Mouse (Mus musculus) hindbrain, embryonic 12.5 days (tissue): ENCODE results near the gene Vps13c. TPM values are rescaled to one million over a fixed set of nuclear protein-coding genes. Genes with fewer than 3 reads are reported as not detected.
A peak's percentile ranks its signal among the peaks of the same experiment; 100 is the strongest.

Source experiments
- ATAC-seq: fragments of 200-750 bp; cut with Nextera tagmentation; 2 replicates; pipeline ENCODE4 v1.8.0; 2017; ENCODE audit warnings: moderate TSS enrichment; ENCODE audit not compliant: low FRiP score
- H3K27ac ChIP-seq: fragments of 300-500 bp; sonication (generic); 2 replicates; pipeline ENCODE4 v1.5.1; 2016; ENCODE audit warnings: mild to moderate bottlenecking
- H3K27me3 ChIP-seq: fragments of 300-500 bp; sonication (generic); 2 replicates; pipeline ENCODE4 v1.6.1; 2016; ENCODE audit warnings: mild to moderate bottlenecking
- H3K36me3 ChIP-seq: fragments of 300-500 bp; sonication (generic); 2 replicates; pipeline ENCODE4 v1.6.1; 2016; ENCODE audit warnings: mild to moderate bottlenecking
- H3K4me1 ChIP-seq: fragments of 300-500 bp; sonication (generic); 2 replicates; pipeline ENCODE4 v1.6.1; 2016
- H3K4me2 ChIP-seq: fragments of 300-500 bp; sonication (generic); replicated peaks from 2 replicates; pipeline ENCODE4 v1.6.1; 2016; ENCODE audit warnings: mild to moderate bottlenecking
- H3K4me3 ChIP-seq: fragments of 300-500 bp; sonication (generic); 2 replicates; pipeline ENCODE4 v1.5.1; 2016; ENCODE audit warnings: mild to moderate bottlenecking
- H3K9ac ChIP-seq: fragments of 300-500 bp; sonication (generic); 2 replicates; pipeline ENCODE4 v1.6.1; 2016; ENCODE audit warnings: mild to moderate bottlenecking, moderate library complexity
- H3K9me3 ChIP-seq: fragments of 300-500 bp; sonication (generic); replicated peaks from 2 replicates; pipeline ENCODE4 v1.6.1; 2016; ENCODE audit warnings: mild to moderate bottlenecking
- WGBS: fragments of 180-500 bp; shearing (Covaris S2); methylation state at CpG from one replicate; pipeline ENCODE4 v1.1.7; 2016; 5-methylcytosine and 5-hydroxymethylcytosine counted together
- polyA plus RNA-seq: library from polyadenylated mRNA; unstranded; fragments of >200 nt; fragmentation: Nextera tagmentation; extraction: Ambion mirVana; gene quantifications from 2 replicates; pipeline ENCODE4 v1.2.1, GENCODE M21; 2016

Gene Vps13c
- polyA plus RNA-seq, 1 experiment from 2014 or later, result 9.1 TPM

DNA sequence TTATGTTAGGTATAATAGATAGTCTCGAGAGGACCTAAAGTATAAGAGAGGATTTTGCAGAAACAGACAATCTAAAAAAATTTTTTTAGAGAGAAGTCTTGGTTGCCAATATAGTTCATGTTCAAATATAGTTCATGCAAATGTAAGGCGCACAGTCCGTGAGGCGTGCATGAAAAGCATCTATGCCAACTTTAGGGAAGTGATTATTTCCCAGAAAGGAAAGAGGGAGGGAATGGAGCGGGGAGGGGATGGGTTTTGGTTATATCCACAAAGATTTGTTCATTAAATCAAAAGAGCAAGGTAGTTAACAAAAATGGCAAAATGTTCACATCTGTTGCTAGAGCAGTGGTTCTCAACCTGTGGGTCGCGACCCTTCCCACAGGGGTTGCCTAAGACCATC is 166.4 kb downstream of the Vps13c start:
- Histone ChIP-seq H3K4me3 (no peak overlapping the region), H3K27me3 (no peaks in the 10 kb centered on the region), H3K4me1 (no peaks in the 10 kb centered on the region), H3K4me2 (no peak overlapping the region), H3K9me3 (no peaks in the 10 kb centered on the region), H3K27ac (no peak overlapping the region), H3K9ac (no peak overlapping the region), H3K36me3 (no peaks in the 10 kb centered on the region)
- no peak for ATAC-seq
- WGBS, result 94% methylated on average over 7 of the region's 7 CpGs

DNA sequence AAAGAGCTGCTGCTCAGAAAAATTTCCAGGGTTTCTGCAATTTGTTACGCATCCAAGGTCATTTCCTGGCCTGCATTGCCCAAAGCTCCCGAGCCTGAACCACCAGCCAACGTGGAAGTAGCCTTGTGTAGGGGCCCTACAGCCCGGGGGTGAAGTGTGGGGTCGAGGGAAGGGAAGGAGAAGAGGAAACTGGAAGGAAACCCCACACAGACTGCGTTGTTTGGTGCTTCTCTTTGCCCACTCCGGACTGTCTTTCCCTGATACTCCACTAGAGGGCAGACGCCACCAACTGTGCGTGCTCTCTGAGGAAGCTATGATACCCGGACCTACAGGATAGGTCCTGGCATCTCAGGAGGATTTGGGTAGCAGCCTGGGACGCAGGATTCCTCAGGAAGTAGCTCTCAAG is 174.8 kb downstream of the Vps13c start:
- no peaks in the 10 kb centered on the region for H3K9me3 ChIP-seq
- no peaks in the 10 kb centered on the region for H3K36me3 ChIP-seq
- no peaks in the 10 kb centered on the region for H3K4me1 ChIP-seq
- 0 out of 2 replicates have a peak, but pooled peaks cover 10% of the 10 kb centered on the region for H3K27me3 ChIP-seq
- H3K9ac ChIP-seq, result 0 out of 2 replicates have a peak overlapping the region, but pooled peaks have one; percentile 38
- H3K27ac ChIP-seq, result no peak overlapping the region
- H3K4me3 ChIP-seq, result no peak overlapping the region
- H3K4me2 ChIP-seq, result no peak overlapping the region; the same call in 1 of the 2 replicates
- WGBS, result 8% methylated on average over 11 of the region's 11 CpGs
- ATAC-seq, result no peak

DNA sequence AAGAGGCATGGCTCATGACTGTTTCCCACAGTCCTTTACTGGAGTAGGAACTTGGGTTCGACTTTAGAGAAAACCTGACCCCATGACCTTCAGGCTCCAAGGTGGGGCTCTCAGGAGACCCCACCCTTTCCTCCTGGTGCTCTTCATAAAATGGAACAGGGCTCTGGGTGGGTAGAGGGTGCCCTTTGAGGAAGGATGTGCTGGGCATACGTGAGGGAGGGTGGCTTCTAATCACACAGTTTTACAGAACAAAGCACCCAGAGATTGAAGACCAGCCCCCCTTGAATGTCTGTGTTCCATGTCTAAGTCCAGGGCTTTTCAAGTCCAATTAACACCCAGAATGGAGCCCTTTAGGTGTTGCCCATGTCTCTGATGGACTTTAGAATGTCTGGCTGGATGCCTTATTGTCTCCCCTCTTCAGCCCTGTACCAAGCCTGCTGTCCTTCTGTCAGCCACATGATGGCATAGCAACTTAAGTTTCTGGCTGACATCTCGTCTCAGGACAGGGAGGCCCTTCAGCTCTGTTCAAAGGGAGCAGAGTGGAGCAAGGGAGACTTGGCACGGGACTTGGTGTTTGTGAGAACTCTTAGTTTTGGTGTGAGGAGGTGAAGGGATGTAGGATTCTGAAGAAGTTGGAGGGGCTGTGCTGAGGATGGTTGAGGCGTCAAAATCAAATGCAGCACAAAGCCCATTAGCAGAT is 176.2 kb downstream of the Vps13c start:
- WGBS, result 53% methylated on average over 5 of the region's 5 CpGs
- H3K4me3 ChIP-seq, result no peak overlapping the region
- peak; percentile 69; the same call in 1 of the 2 replicates for ATAC-seq

DNA sequence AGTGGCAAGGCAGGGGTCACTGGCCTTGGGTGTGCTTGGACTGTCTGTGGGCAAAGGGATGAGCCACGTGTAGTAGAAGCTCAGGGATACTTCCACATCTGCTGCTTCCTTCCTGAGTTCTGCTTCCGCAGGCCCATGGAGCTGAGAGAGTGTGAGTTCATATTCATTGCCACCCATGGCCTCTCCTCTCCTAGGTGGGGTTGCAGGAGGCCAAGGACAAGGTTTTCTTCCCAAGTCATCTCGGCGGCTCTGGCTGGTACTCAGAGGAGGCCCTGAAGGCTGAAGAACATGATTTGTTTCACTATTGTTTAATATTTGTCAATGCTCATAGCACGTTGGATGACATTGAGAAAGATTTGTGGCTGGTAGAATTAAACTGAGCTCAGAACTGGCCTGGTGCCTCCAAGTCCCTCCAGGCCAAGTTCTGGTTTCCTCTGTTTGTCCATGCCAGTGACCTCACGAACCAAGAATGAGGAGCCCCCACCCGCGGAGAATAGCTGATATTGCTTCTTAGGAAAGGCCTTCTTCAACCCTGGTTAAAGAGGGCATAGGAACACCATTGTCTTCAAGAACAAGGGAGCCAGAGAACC is 180.7 kb downstream of the Vps13c start:
- Histone ChIP-seq H3K27me3 (0 out of 2 replicates have a peak, but pooled peaks cover 7% of the 10 kb centered on the region), H3K27ac (no peak overlapping the region), H3K9ac (no peak overlapping the region), H3K4me3 (no peak overlapping the region), H3K4me2 (no peak overlapping the region), H3K4me1 (no peaks in the 10 kb centered on the region), H3K36me3 (no peaks in the 10 kb centered on the region), H3K9me3 (no peaks in the 10 kb centered on the region)
- WGBS, result 87% methylated on average over 8 of the region's 8 CpGs
- ATAC-seq, result no peak

More for the DNA sequence above, 176.2 kb downstream of the Vps13c start:
- Histone ChIP-seq H3K4me2 (no peak overlapping the region), H3K9ac (no peak overlapping the region), H3K27ac (no peak overlapping the region), H3K36me3 (no peaks in the 10 kb centered on the region), H3K9me3 (no peaks in the 10 kb centered on the region), H3K27me3 (0 out of 2 replicates have a peak, but pooled peaks cover 10% of the 10 kb centered on the region), H3K4me1 (no peaks in the 10 kb centered on the region)

DNA sequence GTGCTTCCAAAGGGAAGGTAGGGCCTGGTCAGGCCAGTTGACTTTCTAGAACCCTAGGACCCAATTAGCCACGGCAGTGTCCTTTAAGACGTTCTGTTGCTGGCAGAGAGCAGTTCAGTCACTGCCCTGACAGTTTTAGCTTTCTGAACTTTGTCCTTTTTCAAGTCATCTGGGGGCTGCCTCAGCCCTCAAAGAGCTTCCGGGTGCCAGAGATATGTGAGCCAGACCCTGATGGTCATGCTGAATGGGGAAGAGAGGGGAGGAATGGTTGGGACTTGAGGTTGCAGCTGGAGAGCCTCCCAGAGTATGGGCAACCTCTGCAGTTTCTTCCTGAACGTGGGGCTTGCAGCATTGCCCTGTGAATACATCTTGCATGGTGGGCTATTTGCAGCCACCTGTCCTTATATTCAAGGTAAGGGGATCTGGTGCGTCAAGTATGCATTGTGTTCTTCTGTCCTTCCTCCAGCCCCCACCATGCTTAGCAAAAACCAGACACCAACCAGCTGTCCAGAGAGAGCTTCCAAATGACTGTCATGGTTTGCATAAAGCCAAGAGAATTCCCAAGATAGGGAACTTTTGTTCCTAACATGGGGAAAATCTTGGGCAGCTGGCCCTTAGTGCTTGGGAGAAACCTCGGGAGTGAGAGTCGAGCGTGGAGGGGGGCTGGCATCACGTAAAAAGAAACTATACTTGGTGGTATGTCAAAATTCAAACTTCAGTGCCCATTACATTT is 182.3 kb downstream of the Vps13c start:
- Histone ChIP-seq H3K4me3 (no peak overlapping the region), H3K27me3 (0 out of 2 replicates have a peak, but pooled peaks cover 2% of the 10 kb centered on the region), H3K9me3 (no peaks in the 10 kb centered on the region), H3K9ac (no peak overlapping the region), H3K27ac (no peak overlapping the region), H3K4me2 (no peak overlapping the region), H3K4me1 (no peaks in the 10 kb centered on the region), H3K36me3 (no peaks in the 10 kb centered on the region)
- WGBS, result 86% methylated on average over 9 of the region's 9 CpGs
- no peak for ATAC-seq

DNA sequence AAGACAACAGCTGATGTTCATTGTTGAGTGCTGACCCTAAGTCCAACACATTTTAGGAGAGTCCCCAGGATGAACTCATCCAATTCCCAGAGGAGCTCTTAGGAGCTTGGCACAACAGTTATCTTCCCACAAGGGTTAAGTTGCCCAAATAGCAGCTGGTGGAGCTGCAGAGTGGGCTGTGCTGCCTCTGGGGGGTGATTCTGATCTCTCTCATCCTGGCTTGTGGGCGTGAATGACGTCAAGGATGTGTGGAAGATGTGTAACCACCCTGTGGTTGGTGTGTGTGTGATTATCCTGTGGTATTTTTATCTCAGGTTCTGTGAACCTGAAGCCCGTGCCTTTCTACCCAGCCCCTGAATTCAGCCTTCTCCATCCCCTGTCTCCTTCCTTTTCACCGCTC is 188.4 kb downstream of the Vps13c start:
- no peak for ATAC-seq
- no peaks in the 10 kb centered on the region for H3K4me1 ChIP-seq
- 75% methylated on average over 4 of the region's 4 CpGs for WGBS
- no peak overlapping the region for H3K4me3 ChIP-seq
- no peak overlapping the region for H3K9ac ChIP-seq
- no peaks in the 10 kb centered on the region for H3K36me3 ChIP-seq
- no peak overlapping the region for H3K4me2 ChIP-seq
- no peak overlapping the region for H3K27ac ChIP-seq
- H3K9me3 ChIP-seq, result no peaks in the 10 kb centered on the region
- H3K27me3 ChIP-seq, result no peaks in the 10 kb centered on the region

DNA sequence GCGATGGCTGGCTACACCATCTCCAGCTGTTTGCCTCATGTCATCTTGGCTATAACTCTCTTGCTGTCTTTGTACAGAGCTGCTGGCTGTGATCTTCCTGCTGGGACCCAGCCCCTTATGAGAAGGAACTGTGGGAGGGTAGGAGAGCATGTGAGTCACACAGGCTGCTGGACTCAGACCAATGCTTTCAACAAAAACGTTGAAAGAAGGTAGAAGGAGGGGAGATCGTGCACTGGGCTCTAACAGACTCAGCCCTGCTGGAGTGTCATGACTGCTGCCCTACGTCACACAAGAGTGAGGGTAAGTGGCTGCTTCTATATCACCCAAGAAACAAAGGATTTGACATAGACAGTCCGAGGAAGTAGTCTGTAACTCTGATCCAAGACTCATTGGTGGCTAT is 193.6 kb downstream of the Vps13c start:
- Histone ChIP-seq H3K4me3 (no peak overlapping the region), H3K36me3 (no peaks in the 10 kb centered on the region), H3K27ac (no peak overlapping the region), H3K27me3 (no peaks in the 10 kb centered on the region), H3K9ac (no peak overlapping the region), H3K4me1 (0 out of 2 replicates have a peak, but pooled peaks cover 7% of the 10 kb centered on the region), H3K9me3 (no peaks in the 10 kb centered on the region), H3K4me2 (no peak overlapping the region)
- WGBS, result 71% methylated on average over 5 of the region's 5 CpGs
- ATAC-seq, result no peak

Other genes starting within 250 kb of the Vps13c start
- 0.33 and 0.52 TPM in 2 replicates for gene C2cd4b, start 81.0 kb upstream of the Vps13c start, polyA plus RNA-seq
- 0.38 TPM in 1 of 2 replicates, not detected in the other for gene C2cd4a, start 8.1 kb upstream of the Vps13c start, polyA plus RNA-seq